Mouse (Mus musculus): ENCODE measurements around the gene Gdf9. TPM values are rescaled to one million over a fixed set of nuclear protein-coding genes. Genes with fewer than 3 reads are reported as not detected.

The Gdf9 gene
- polyA plus RNA-seq, 1 experiment from 2014 or later, result 2.8 TPM

DNA sequence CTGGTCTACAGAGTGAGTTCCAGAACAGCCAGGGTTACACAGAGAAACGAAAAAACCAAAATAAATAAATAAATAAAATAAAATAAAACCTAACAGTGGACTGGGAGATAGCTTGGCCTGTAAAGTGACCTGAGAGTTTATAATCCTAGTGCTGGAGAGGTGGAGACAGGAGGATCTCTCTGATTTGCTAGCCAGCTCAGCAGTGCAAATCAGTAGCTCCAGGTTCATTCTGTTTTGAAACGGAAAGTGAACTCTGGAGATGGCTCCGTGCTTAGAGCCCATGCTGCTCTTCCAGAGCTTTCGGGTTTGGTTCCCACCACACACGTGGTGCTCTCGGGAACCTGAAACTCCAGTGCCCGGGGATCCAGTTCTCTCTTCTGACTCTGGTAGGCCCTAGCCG, 17.2 kb downstream of the Gdf9 start:
- 86% methylated on average over 8 of the region's 8 CpGs for WGBS
- Histone ChIP-seq H3K36me3 (replicated peaks) (no peaks in the 10 kb centered on the region), H3K4me3 (replicated peaks) (no peak overlapping the region), H3K4me2 (no peak overlapping the region), H3K9me3 (no peaks in the 10 kb centered on the region), H3K27ac (no peak overlapping the region), H3K27me3 (peaks cover 14% of the 10 kb centered on the region; the same call in 1 of the 2 replicates), H3K4me1 (no peaks in the 10 kb centered on the region), H3K9ac (no peak overlapping the region)
- no peak for ATAC-seq (ENCODE audit: low FRiP score)

DNA sequence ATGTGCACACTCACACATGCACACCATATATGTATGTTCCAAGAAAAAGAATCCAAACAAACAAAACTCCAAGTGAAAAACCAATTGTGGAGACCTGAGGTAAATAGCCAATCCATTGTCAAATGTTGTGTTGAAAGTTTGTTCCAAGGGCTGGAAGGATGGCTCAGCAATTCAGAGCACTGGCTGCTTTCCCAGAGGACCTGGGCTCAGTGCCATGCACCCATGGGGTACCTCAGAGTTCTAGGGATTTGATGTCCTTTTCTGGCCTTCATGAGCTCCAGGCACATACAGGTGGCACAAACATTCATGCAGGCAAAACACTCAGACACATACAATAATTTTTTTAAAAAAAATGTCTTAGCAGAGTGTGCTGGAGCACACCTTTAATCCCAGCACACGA, 17.7 kb downstream of the Gdf9 start:
- Histone ChIP-seq H3K4me3 (replicated peaks) (no peak overlapping the region), H3K4me2 (no peak overlapping the region), H3K4me1 (no peaks in the 10 kb centered on the region), H3K27ac (no peak overlapping the region), H3K27me3 (peaks cover 14% of the 10 kb centered on the region; the same call in 1 of the 2 replicates), H3K36me3 (replicated peaks) (no peaks in the 10 kb centered on the region), H3K9ac (no peak overlapping the region), H3K9me3 (no peaks in the 10 kb centered on the region)
- ATAC-seq (ENCODE audit: low FRiP score), result no peak
- WGBS, result 93% methylated on average over 1 of the region's 1 CpGs

DNA sequence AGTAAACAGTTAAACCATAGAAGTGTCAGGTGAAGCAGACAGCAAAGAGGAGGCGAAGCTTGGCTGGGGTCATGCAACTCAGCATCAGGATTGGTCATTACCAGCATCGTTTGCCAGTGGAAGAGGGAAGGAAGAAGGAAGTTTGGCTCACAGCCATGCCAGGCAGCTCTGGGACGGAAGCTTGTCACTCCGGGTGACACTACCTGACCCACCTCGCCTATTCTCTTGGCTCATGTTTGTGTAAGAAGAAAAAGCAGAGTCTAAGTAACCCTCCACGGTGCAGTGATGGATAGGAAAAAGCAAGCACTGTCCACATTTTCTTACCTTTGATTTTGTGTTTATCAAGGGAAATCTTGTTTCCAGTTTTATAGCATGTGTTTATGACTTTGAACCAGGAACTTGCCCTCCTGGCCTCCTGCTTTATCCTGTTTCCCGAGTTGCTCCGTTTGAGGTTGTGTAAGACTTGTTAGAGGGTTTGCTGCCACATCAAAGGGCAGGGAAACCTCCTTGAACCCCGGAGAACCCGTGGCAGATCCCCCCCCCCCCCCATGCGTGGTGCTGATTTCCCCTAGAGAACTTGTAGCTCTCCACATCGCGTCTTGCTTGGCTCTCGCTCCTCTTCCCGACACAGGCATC, 19.4 kb downstream of the Gdf9 start:
- Histone ChIP-seq H3K9ac (no peak overlapping the region), H3K4me3 (replicated peaks) (no peak overlapping the region), H3K4me1 (no peaks in the 10 kb centered on the region), H3K9me3 (no peaks in the 10 kb centered on the region), H3K27ac (no peak overlapping the region), H3K4me2 (no peak overlapping the region), H3K27me3 (peaks cover 21% of the 10 kb centered on the region), H3K36me3 (replicated peaks) (no peaks in the 10 kb centered on the region)
- WGBS, result 71% methylated on average over 15 of the region's 15 CpGs
- ATAC-seq (ENCODE audit: low FRiP score), result no peak

DNA sequence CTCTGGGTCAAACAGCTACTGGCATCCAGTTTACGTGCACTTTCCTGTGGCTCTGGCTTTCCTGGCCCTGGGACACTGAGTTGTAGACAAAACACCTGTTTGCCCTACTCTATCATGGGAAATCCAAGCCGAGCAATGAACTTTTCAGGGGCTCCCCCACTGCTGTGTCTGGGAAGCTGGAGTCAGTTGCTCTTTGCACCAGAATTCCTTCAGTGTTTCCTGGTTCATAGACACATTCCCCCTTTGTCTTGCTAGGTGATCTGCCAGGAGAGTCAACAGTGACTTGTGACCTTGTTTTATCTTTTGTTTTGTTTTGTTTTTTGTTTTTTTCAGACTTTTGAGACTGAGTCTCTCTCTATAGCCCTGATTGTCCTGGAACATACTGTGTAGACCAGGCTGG, 20.5 kb downstream of the Gdf9 start:
- no peak overlapping the region for H3K4me2 ChIP-seq
- no peaks in the 10 kb centered on the region for H3K36me3 ChIP-seq (replicated peaks)
- no peak overlapping the region for H3K9ac ChIP-seq
- 83% methylated on average over 2 of the region's 2 CpGs for WGBS
- H3K4me3 ChIP-seq (replicated peaks), result no peak overlapping the region
- H3K27me3 ChIP-seq, result peaks cover 31% of the 10 kb centered on the region
- H3K9me3 ChIP-seq, result no peaks in the 10 kb centered on the region
- H3K27ac ChIP-seq, result no peak overlapping the region
- ATAC-seq (ENCODE audit: low FRiP score), result no peak
- no peaks in the 10 kb centered on the region for H3K4me1 ChIP-seq

DNA sequence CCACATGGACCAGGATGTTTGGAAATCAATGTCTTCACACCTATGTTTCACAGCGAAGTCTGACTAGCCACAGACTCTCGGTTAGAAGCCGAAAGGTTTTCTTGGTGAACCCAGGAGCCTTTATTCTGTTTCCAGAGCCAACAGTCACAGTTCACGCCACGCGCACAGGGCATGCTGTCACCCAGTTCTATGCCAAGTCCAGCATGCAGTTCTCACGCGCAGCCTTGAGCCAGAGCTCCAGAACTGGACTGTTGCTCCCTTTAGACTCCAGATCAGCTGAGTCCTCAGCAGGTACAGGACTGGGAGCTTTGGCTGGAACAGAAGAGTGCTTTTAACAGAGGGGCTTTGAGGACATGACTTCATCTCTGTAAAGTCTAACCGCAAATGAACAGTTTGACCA, 21.6 kb downstream of the Gdf9 start:
- no peak overlapping the region for H3K4me3 ChIP-seq (replicated peaks)
- no peaks in the 10 kb centered on the region for H3K9me3 ChIP-seq
- 95% methylated on average over 9 of the region's 9 CpGs for WGBS
- ATAC-seq (ENCODE audit: low FRiP score), result no peak
- peaks cover 41% of the 10 kb centered on the region for H3K27me3 ChIP-seq
- no peak overlapping the region for H3K9ac ChIP-seq
- peaks cover 8% of the 10 kb centered on the region for H3K4me1 ChIP-seq
- H3K27ac ChIP-seq, result no peak overlapping the region
- no peak overlapping the region for H3K4me2 ChIP-seq
- no peaks in the 10 kb centered on the region for H3K36me3 ChIP-seq (replicated peaks)

DNA sequence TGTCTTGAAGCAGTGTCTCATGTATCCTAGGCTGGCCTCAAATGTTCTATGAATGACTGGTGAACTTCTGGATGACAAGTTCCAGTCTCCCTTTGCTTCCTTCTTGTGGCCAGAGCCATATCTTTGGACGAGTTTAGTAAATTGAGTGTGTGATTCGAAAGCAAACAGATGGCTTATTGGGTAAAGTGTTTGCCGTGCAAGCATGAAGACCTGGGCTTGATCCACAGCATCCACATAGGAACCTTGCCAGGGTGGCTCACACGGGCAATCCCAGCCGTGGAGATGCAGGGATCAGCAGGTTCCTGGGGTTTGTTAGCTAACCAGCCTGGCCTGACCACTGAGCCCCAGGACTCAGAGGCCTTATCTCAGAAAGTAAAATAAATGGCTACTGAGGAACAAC, 22.2 kb downstream of the Gdf9 start:
- Histone ChIP-seq H3K9ac (no peak overlapping the region), H3K36me3 (replicated peaks) (no peaks in the 10 kb centered on the region), H3K4me1 (peaks cover 9% of the 10 kb centered on the region), H3K4me3 (replicated peaks) (no peak overlapping the region), H3K9me3 (no peaks in the 10 kb centered on the region), H3K27me3 (peaks cover 47% of the 10 kb centered on the region), H3K27ac (no peak overlapping the region), H3K4me2 (no peak overlapping the region)
- WGBS, result 88% methylated on average over 5 of the region's 5 CpGs
- no peak for ATAC-seq (ENCODE audit: low FRiP score)

DNA sequence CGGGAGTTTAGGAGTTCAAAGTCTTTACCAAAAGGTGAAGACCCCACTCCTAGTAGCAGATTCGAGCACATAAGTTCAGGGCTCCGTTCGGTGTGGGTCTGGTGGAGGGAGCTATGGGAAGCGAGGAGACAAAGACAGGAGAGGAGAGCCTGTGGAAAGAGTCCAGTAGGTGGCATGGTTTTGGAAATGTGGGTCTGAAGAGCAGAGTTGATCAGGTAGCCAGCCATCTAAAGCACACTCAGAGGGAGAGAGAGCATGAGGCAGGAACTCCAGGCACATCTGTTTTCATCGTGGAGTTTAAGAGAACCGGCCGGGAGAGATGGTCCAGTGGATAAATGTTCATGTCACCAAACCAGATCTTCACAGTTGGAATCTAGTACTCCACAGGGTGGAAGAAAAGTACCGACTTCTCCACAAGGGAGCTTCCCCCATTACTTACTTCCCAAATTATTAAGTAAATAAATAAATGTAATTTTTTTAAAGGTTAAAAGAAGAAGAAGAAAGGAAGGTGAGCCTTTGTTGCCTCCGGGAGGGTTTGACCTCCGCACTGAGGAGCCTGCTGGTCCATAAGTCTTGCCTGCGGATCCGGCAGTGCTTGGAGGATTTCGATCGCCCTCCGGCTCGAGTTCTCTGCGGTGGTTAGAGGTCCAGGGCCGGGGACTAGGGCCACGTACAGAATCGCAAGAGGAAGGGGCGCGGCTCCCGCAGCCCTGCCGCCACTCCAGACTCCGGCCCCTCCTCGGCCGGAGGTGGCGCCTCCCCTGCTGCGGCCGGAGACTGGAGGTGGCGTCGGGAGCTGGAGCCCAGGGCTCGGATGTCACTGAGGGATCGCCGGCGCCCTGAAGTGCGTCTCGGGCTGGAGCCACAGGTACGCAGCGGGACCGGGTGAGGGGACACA, 25.9 kb downstream of the Gdf9 start, which contains the start of the genes Gm10447 and Shroom1:
Gene Gm10447 (minus strand): TSS at position 637 of the 898 bp plus-strand sequence.
Gene Shroom1 (plus strand): TSS at position 732 of the 898 bp plus-strand sequence.
- ATAC-seq (ENCODE audit: low FRiP score), result peak; percentile 44
- H3K4me3 ChIP-seq (replicated peaks), result peak within 1 kb of the TSS; percentile 47
- no peaks in the 10 kb centered on the region for H3K36me3 ChIP-seq (replicated peaks)
- H3K27ac ChIP-seq, result no peak within 1 kb of the TSS
- peaks cover 9% of the 10 kb centered on the region for H3K4me1 ChIP-seq
- WGBS, result 4% methylated on average over 42 of the region's 42 CpGs
- no peaks in the 10 kb centered on the region for H3K9me3 ChIP-seq
- peak within 1 kb of the TSS; percentile 61 for H3K9ac ChIP-seq
- H3K27me3 ChIP-seq, result peaks cover 66% of the 10 kb centered on the region
- H3K4me2 ChIP-seq, result peak within 1 kb of the TSS; percentile 81

DNA sequence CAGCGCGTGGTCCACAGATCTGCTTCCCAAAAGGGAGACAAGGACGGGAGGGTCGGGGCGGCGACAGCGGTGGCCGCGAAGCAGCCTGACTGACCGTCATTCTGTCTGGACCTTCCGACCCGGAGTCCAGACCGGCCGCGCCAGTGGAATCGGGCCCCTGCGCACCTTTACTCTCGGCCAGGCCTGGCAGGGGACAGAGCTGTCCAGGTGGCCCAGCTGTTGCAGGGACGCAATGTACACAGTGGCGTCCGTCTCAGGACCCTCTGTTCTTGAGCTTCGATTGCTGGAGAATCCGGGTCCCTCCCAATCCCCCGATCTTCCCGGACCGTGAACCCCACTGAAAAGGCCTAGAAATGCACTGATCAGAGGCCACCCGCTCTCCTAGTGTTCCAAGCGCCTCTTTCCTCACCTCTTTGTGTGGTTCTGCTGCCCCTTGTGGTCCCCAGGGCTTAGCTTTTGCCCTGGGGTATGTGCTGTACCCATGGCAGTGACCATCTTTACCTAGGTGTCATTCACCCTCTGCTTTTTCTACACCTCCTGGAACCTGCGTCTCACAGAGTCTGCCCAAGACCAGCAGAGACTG, 26.6 kb downstream of the Gdf9 start:
- Histone ChIP-seq H3K9ac (peak overlapping the region; percentile 61), H3K36me3 (replicated peaks) (no peaks in the 10 kb centered on the region), H3K4me3 (replicated peaks) (peak overlapping the region; percentile 47), H3K27me3 (peaks cover 74% of the 10 kb centered on the region), H3K9me3 (no peaks in the 10 kb centered on the region), H3K4me1 (peaks cover 9% of the 10 kb centered on the region), H3K27ac (no peak overlapping the region), H3K4me2 (peak overlapping the region; percentile 81)
- peak; percentile 46; the same call in 1 of the 2 replicates for ATAC-seq (ENCODE audit: low FRiP score)
- WGBS, result 5% methylated on average over 29 of the region's 29 CpGs

DNA sequence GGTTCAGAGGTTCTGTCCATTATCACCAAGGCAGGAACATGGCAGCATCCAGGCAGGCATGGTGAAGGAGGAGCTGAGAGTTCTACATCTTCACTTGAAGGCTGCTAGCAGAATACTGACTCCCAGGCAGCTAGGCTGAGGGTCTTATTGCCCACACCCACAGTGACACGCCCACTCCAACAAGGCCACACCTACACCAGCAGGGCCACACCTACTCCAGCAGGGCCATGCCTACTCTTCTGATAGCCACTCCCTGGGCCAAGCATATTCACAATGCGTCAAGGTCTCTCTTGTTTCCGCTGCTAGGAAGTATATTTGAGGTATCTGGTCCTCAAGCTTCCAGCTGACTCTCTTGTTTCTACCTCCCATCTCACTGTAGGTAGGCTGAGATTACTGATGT, 28.2 kb downstream of the Gdf9 start:
- no peak overlapping the region for H3K4me2 ChIP-seq
- no peak overlapping the region for H3K9ac ChIP-seq
- H3K4me3 ChIP-seq (replicated peaks), result no peak overlapping the region
- H3K36me3 ChIP-seq (replicated peaks), result no peaks in the 10 kb centered on the region
- 63% methylated on average over 3 of the region's 3 CpGs for WGBS
- H3K27ac ChIP-seq, result no peak overlapping the region
- peaks cover 89% of the 10 kb centered on the region for H3K27me3 ChIP-seq
- no peak for ATAC-seq (ENCODE audit: low FRiP score)
- peaks cover 18% of the 10 kb centered on the region for H3K4me1 ChIP-seq
- no peaks in the 10 kb centered on the region for H3K9me3 ChIP-seq

DNA sequence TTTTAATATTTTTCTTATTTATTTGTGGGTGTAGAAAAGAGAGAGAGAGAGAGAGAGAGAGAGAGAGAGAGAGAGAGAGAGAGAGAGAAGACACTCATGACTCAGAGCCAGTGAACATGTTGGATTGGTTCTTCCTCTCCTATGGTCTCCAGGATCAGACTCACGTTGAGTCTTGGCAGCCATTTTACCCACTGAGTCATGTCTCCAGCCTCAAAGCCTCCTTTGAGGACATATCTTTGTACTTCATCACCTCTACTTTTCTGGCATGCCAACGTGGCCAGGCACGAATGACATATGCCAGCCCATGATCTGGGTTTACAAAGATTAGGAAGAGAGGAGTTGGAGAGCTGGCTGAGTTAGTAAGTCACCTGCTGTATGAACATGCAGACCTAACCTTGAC, 29.4 kb downstream of the Gdf9 start:
- H3K9me3 ChIP-seq, result no peaks in the 10 kb centered on the region
- H3K4me1 ChIP-seq, result peaks cover 20% of the 10 kb centered on the region
- no peak for ATAC-seq (ENCODE audit: low FRiP score)
- no peaks in the 10 kb centered on the region for H3K36me3 ChIP-seq (replicated peaks)
- WGBS, result 83% methylated on average over 3 of the region's 3 CpGs
- no peak overlapping the region for H3K27ac ChIP-seq
- peaks cover 93% of the 10 kb centered on the region for H3K27me3 ChIP-seq
- H3K4me2 ChIP-seq, result no peak overlapping the region
- H3K9ac ChIP-seq, result no peak overlapping the region
- no peak overlapping the region for H3K4me3 ChIP-seq (replicated peaks)

DNA sequence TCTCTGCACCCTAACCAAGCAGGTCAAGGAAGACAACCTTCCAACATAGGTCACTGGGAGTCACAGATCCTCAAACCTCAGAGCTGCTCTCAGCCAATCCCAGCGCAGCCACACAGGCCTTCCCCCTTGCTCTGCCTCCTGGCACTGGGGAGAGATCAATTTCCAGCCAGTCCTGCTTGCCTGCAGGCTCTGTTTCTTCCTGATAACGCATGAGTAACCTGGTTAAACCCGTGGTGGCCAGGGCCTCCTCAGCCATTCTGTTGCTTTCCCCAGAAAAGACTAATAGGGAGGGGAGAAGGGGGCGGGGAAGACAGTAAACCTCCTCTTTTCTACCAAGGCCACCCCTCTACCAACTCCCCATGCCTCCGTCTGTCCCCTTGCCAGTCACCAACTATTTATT, 30.9 kb downstream of the Gdf9 start:
- ATAC-seq (ENCODE audit: low FRiP score), result no peak
- Histone ChIP-seq H3K4me1 (peaks cover 23% of the 10 kb centered on the region), H3K4me3 (replicated peaks) (no peak overlapping the region), H3K9me3 (no peaks in the 10 kb centered on the region), H3K27me3 (peaks cover 96% of the 10 kb centered on the region), H3K36me3 (replicated peaks) (no peaks in the 10 kb centered on the region), H3K9ac (no peak overlapping the region), H3K27ac (no peak overlapping the region), H3K4me2 (no peak overlapping the region)
- WGBS, result 16% methylated on average over 5 of the region's 5 CpGs
